Mouse (Mus musculus) gastrocnemius, adult 2 months (tissue): ENCODE results near the gene Usp6nl. TPM values are rescaled to one million over a fixed set of nuclear protein-coding genes. Genes with fewer than 3 reads are reported as not detected.

Experiments
- DNase-seq: peaks from one replicate; pipeline ENCODE4 v3.0.0; 2022
- H3K27ac ChIP-seq: fragments of 200-600 bp; 2 replicates; pipeline ENCODE4 v1.8.1; 2022; ENCODE audit warnings: mild to moderate bottlenecking
- H3K4me3 ChIP-seq: fragments of 200-600 bp; 2 replicates; pipeline ENCODE4 v1.8.1; 2022; ENCODE audit warnings: mild to moderate bottlenecking, moderate library complexity
- CTCF ChIP-seq: fragments of 200-600 bp; IDR thresholded peaks from 2 replicates; pipeline ENCODE4 v1.8.1; 2022; ENCODE audit warnings: antibody characterized with exemption, mild to moderate bottlenecking, moderate library complexity
- intact Hi-C: fragments of 180-260 bp; cut with DNase I; formaldehyde crosslinking; loops from one replicate; pipeline ENCODE4 v1.15.1; 2025
- long read RNA-seq, 2 experiments: library from polyadenylated mRNA; stranded (forward); transcript quantifications; one replicate each; pipeline ENCODE4 v2.0.0; 2021
- total RNA-seq, 2 experiments: library from RNA; stranded (reverse); gene quantifications; 2 replicates each; pipeline ENCODE4 v1.2.3; 2021

Usp6nl gene
- total RNA-seq, result 1 to 10 TPM; 2.6 to 4.0 TPM
- long read RNA-seq, experiment 1, full-length matches to known transcripts, result 1 of 4 reads
- long read RNA-seq, experiment 1, partial matches to known transcripts, result 0 of 4 reads
- long read RNA-seq, experiment 1, other reads (novel, unspliced or antisense), result 3 of 4 reads
- long read RNA-seq, experiment 2, full-length matches to known transcripts, result 2 of 2 reads
- long read RNA-seq, experiment 2, partial matches to known transcripts, result 0 of 2 reads
- long read RNA-seq, experiment 2, other reads (novel, unspliced or antisense), result 0 of 2 reads

DNA sequence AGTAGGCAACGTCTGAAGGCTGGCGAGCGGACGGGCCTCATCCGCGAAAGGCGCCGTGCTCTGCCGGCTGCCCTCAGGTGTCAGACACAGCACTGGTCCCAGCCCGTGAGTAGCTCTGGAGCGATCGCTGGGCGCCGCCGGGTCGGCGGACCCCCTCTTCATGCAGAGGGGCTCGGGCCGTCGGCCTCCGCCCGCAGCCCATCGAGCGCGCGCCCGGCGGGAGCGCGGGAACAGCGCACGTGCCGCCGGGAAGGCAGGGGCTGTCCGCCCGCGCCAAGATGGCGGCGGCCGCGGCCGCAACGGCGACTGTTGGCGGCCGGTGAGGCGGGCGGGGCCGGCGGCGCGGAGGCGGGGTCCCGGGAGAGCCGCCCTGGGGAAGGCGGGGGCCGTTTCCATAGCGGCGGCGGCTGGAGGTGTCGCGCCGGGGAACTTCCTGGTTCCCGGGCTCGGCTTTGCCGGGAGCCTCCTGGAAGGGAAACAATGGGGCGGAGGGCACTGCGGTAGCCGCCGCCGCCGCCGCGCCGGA is at the start of gene Usp6nl:
Gene Usp6nl, plus strand, starts transcription at position 292 of the 526 bp plus-strand sequence.
- Histone ChIP-seq H3K4me3 (peak within 1 kb of the TSS; percentile 83), H3K27ac (peak within 1 kb of the TSS; percentile 93)
- TF ChIP-seq CTCF, result no peak
- peak; percentile 96 for DNase-seq
- intact Hi-C loops, result loop anchor here (2.0 kb wide), 1 partner anchor 110 kb away; the partner anchor contains the start of gene Echdc3

- intact Hi-C loops, result no loop called here
- Histone ChIP-seq H3K4me3 (no peak overlapping the region), H3K27ac (0 out of 2 replicates have a peak overlapping the region, but pooled peaks have one; percentile 28)
- no peak for DNase-seq
- no peak for TF ChIP-seq CTCF
Measured at GRCm38 (mm10) chr2:6273392-6273845, 49.0 kb upstream of the Usp6nl start.

GRCm38 (mm10) chr2:6278813-6279530 is 43.5 kb upstream of the Usp6nl start:
- H3K4me3 ChIP-seq, result no peak overlapping the region
- intact Hi-C loops, result no loop called here
- no peak for DNase-seq
- TF ChIP-seq CTCF, result no peak
- no peak overlapping the region for H3K27ac ChIP-seq

- no peak overlapping the region for H3K4me3 ChIP-seq
- H3K27ac ChIP-seq, result no peak overlapping the region
- intact Hi-C loops, result no loop called here
- no peak for DNase-seq
- no peak for TF ChIP-seq CTCF
Measured at GRCm38 (mm10) chr2:6279614-6280301, 42.7 kb upstream of the Usp6nl start.

GRCm38 (mm10) chr2:6283569-6283968 is 38.9 kb upstream of the Usp6nl start:
- no peak overlapping the region for H3K27ac ChIP-seq
- DNase-seq, result no peak
- TF ChIP-seq CTCF, result no peak
- H3K4me3 ChIP-seq, result no peak overlapping the region
- intact Hi-C loops, result no loop called here

- intact Hi-C loops, result no loop called here
- DNase-seq, result no peak
- Histone ChIP-seq H3K4me3 (no peak overlapping the region), H3K27ac (no peak overlapping the region)
- no peak for TF ChIP-seq CTCF
Measured at GRCm38 (mm10) chr2:6284784-6285183, 37.7 kb upstream of the Usp6nl start.

DNA sequence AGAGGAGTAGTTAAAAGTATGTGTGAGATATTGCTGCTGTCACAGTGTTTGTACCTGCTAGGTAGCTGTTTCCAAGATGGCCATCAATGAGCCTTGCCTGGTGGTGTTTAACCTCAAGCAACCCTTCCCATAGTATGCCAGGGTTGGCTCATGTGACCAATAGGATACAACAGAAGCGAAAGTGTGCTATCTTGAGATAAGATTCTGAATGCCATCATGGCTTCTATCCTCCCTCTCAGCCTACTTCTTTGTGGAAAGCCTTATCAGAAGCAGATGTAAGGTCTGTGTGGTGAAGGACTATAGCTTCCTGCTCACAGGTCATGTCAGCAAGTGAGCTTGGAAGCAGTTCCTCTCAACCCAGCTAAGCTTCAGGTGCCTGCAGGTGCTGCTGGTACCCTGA is 36.7 kb upstream of the Usp6nl start:
- no peak for DNase-seq
- Histone ChIP-seq H3K27ac (no peak overlapping the region), H3K4me3 (no peak overlapping the region)
- TF ChIP-seq CTCF, result no peak
- intact Hi-C loops, result no loop called here

DNA sequence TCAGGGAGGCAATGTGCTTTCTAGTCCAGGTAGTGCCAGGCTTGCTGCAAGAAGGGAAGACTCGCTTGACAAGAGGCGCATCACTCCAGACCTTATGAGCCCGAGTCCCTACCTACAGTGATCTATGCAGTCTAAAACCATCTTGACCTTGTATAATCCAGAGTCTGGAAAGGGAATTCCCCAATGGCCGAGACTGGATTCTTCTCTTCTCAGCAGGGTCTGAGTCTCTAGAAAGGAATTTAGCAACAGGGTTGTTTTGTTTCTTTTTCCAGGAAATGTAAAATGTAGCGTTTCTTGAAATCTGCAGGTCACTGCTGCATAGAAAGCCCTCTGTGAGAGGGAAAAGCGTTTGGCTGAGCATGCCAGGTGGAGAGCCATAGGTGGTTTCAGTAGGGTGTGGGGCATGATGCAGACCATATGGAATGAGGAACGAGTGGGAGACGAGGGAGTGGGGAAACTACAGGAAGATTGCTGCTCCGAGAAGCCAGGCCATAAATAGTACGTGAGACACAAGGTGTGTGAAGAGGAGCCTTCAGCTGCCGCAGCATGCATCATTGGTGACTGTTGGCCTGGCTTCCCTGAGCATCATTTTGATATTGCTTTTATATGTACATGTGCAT is 28.5 kb upstream of the Usp6nl start:
- no peak overlapping the region for H3K4me3 ChIP-seq
- H3K27ac ChIP-seq, result no peak overlapping the region
- TF ChIP-seq CTCF, result no peak
- intact Hi-C loops, result no loop called here
- no peak for DNase-seq

- TF ChIP-seq CTCF, result no peak
- Histone ChIP-seq H3K27ac (no peak overlapping the region), H3K4me3 (no peak overlapping the region)
- intact Hi-C loops, result no loop called here
- no peak for DNase-seq
Measured at GRCm38 (mm10) chr2:6294993-6295628, 27.4 kb upstream of the Usp6nl start.

DNA sequence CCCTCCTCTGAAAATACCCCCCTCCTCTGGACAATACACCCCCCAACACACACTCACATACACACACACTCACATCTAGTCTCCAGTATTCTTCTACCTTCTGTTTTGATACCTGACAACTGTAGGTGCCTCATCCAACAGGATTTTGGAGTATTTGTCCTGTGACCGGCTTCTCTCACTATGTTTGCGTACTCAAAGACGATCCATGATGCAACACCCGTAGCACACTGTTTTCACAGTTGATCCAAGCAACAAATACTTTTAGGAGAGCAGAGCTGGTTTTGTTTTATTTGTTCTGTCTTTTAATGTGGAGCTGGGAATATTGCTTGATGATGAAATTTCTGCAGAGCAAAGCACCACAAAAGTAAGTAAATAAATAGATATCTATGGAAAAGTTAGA is 17.7 kb upstream of the Usp6nl start:
- Histone ChIP-seq H3K4me3 (no peak overlapping the region), H3K27ac (no peak overlapping the region)
- no peak for TF ChIP-seq CTCF
- intact Hi-C loops, result no loop called here
- no peak for DNase-seq

GRCm38 (mm10) chr2:6306861-6307260 is 15.6 kb upstream of the Usp6nl start:
- Histone ChIP-seq H3K4me3 (no peak overlapping the region), H3K27ac (no peak overlapping the region)
- TF ChIP-seq CTCF, result no peak
- no peak for DNase-seq
- intact Hi-C loops, result no loop called here

DNA sequence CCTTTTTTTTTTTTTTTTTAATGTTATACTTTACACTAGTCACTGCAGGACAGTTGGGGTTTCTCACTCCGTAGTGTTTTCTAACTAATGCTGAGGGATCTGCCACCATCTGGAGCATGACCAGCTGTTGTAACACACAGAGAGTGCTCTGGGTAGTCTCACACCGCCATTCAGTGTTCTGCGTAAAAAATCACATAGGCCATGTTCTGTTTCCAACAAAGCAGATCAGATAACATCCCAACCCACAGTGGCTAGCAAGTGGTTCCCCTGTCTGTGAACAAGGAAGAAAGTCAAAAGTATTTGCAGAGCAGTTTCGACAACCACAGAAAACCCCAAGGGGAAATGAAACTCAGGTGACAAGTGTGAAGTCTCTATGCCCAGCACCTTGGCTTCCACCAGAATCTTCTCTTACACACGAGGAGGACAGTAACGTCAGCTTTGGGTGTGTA is 13.1 kb upstream of the Usp6nl start:
- no peak for DNase-seq
- intact Hi-C loops, result no loop called here
- Histone ChIP-seq H3K4me3 (no peak overlapping the region), H3K27ac (no peak overlapping the region)
- no peak for TF ChIP-seq CTCF
